Mouse (Mus musculus) left cerebral cortex, postnatal 14 days (tissue): ENCODE measurements around the gene M6pr. TPM values are rescaled to one million over a fixed set of nuclear protein-coding genes. Genes with fewer than 3 reads are reported as not detected.

Source experiments
- DNase-seq, 2 experiments: peaks; one replicate each; pipeline ENCODE4 v3.0.0; 2021 to 2022; ENCODE audit warnings: low spot score in 2 of 2, mixed read lengths in 1 of 2
- intact Hi-C: fragments of 180-260 bp; cut with DNase I; formaldehyde crosslinking; loops from one replicate; pipeline ENCODE4 v1.15.1; 2025
- total RNA-seq, 2 experiments: library from RNA; stranded (reverse); gene quantifications; 2 replicates each; pipeline ENCODE4 v1.2.3; 2021

The M6pr gene
- total RNA-seq, 2 experiments from 2014 or later, result 52.8 to 55.1 TPM

DNA sequence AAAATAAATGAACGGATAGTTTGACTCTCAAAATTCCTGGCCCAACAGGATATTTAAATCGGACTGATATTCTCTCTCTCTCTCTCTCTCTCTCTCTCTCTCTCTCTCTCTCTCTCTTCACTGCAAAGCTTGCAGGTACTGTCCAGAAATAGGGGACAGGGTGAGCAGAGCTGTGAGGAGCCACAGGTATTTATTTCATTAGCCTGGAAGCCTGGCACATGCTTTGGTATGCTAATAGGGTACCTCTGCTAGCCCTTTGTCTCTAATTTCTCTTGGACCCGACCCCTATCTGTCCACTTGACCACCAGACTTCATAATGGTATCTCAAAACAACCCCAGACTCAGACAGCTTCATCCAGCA is 11.6 kb upstream of the M6pr start:
- DNase-seq, result no peak
- intact Hi-C loops, result no loop called here

DNA sequence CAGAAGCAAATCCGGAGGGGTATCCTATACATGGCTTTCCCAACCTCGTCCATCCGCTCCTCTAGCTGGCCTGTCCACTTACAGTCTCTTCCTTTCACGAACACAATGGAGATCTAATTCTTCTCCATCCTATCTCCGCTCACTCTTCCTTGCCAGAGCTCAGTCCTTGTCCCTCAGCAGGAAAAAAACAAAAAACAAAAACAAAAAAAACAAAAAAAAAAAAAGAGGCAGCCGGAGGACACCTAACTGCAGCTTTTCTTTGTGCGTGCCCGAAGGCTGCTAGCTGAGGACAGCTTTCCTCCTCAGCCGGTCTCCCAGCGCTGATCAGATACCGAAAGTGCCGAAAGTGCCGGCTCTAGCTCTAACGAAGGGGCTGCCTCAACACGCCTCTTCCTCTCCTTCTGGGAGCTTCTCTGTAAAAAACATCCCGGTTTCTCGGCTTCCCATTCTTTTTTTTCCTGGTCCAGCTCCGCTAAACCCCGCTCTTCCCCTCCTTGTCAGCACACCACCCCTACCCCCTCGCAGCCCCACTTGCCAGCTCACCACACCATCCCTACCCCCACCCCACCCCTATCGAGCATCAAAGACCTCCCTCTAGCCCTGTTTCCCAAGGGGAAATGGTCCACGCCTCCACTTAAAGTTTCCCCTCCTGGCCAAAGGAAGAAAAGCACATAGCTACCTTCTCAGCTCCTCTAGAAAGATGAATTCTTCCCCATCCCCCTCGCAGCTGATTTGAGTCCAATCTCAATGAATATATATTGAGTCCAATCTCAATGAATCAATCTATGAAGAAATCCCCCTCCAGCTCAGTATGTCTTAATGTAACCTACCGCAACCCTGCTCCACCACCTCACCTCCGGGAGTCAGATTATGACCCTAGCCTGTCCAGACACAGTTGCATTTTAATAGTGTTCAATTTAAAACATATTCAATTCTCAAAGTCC is 11.0 kb upstream of the M6pr start:
- DNase-seq, result peak in 1 of 2 experiments; percentile 38
- intact Hi-C loops, result no loop called here

DNA sequence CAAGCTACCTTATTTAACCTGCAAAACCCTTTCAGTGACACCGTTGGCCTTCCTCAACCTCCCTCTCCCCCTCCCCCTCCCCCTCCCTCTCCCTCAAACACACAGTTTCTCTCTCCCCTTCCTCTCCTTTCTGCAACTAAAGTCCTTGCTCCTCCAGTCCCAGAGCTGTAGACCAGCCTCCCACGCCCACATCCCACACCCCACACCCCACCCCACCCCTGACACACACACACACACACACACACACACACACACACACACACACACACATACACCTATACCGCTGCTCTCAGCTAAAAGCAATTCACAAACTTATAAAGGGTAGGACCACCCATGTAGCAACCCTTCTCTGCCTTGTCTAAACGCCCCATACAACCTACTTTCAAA is 10.3 kb upstream of the M6pr start:
- no peak for DNase-seq
- intact Hi-C loops, result no loop called here

DNA sequence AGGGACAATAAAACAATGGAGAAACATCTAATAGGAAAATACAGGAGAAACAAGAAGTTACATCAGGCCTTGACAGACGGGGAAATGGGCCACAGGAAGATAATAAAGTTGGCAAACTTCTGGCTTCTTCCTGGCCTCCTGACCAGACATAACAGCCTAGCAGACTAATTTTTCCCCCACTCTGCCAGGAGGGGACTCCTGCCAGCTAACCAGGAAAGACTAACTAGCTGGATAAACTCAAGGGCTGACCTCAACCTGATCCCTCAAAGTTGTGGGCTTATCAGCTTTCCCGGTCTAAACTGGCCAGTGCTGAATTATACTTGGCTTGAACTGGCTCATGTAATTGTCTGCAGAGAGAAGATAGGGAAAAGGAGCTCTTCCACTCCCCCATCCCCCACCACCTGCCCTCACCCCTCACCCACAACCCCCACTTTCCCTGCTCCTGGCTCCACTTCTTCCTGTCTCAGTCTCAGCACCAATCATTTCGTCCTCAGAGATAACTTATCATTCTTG is 8.8 kb upstream of the M6pr start:
- intact Hi-C loops, result loop anchor here (5.0 to 10.0 kb wide), 2 partner anchors 195 to 737 kb away; no protein-coding TSS in a partner anchor
- no peak for DNase-seq

DNA sequence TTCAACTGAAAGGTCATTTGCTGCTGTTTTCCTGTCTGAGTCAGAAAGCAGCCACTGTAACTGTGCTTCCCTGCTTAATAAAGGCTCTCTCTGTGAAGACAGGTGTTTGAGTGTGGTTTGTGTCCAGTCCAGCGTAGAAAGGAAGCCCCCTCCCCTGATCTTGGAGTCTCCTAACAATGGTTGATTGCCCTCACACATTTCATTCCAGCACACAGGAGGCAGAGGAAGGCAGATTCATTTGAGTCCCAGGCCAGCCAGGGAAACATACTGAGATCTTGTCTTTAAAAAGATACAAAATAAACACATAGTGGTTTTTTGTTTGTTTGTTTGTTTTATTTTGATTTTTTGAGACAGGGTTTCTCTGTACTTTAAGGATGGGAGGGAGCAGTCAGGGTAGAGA is 6.4 kb upstream of the M6pr start:
- intact Hi-C loops, result loop anchor here (5.0 to 10.0 kb wide), 2 partner anchors 197 to 740 kb away; no protein-coding TSS in a partner anchor
- DNase-seq, result no peak

DNA sequence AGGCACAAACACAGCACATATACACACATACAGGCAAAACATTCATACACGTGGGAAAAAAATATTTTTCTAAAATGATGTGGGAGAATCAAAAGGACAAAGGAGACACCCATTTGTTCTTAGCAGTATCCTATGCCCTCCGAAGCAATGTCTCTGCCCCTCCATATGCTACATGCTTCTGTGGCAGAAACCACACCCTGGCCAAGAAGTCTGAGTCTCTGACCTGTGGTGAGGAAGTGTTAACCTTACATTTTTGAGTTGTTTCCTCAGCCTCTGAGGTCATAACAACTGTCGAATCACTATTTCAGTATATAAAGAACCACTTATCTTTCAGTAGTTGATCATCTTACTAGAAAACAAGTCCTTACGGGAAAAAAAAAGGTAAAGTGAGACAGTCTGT is 5.9 kb upstream of the M6pr start:
- intact Hi-C loops, result loop anchor here (5.0 to 10.0 kb wide), 2 partner anchors 198 to 740 kb away; no protein-coding TSS in a partner anchor
- DNase-seq, result no peak

DNA sequence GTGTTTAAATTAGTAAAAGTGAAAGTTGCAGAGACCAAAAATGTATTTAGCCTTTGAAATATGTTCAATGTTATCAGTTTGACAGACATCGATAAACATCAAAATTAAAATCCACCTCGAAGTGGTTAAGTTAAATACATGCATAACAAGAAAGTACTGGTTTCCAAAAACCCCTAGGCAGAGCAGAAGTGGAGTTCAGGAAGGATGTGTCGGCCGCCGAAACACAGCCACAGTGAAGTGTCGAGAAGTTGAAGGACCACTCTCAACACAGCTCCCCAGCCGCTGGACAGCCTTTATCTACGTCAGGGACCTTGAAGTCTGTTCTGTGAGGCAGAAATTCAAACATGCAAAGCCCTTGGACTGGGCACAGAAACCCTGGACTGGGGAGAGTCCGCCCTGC is 5.0 kb upstream of the M6pr start:
- DNase-seq, result no peak
- intact Hi-C loops, result loop anchor here (5.0 to 10.0 kb wide), 2 partner anchors 199 to 741 kb away; no protein-coding TSS in a partner anchor

DNA sequence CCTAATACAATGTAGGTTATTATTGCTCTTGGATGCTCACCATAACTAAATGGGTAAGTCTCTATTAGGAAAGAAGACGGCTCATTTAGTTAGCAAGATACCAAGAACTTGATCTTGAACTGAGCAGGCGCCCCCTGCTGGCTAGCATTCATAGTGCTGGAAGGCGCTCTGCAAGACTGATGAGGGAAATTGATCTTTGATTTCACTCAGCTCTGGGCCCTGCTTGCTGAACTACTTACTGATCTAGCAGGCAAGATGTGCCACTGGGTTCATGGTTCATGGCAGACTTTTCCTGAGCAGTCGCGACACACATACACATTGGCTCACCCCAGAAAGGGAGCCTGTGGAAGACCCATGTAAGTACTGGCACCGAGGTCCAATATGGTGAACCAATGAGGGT is 4.2 kb upstream of the M6pr start:
- intact Hi-C loops, result loop anchor here (2.0 to 10.0 kb wide), 3 partner anchors 46 to 742 kb away; no protein-coding TSS in a partner anchor
- peak; percentile 71 to 90 for DNase-seq

DNA sequence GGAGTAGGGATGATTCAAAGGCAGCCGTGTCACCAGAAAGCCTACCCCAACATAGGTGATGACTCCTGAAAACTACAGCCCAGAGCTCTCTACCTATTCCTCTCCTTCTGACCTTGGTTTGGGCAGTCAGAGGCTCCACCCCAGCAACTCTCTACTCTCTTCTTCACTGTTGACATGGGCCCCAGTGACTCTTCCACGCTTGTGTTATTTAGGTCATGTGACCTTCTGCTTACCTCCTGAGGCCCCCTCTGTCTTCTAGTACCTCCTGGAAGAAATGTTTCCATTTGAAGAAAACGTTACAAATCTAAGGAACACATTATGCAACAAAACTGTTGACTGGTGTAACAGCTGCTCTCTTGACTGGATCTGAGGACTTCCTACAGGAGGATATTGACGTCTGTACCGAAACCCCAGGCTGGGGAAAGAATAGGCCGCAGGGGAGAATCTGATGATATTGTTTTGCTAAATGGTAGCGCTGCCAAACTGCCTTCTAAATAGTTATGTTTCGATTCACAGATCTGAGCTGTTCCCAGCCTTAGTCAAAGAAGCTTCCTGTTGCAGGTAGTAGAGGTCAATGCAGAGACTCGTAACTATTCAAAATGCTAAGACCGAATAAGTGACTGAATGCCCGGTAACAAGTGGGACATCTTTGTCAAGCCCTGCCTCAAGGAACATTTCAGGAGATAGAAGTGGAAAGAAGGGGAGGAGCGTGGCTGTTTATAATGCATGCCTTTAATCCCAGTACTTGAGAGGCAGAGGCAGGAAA is 3.5 kb upstream of the M6pr start:
- no peak for DNase-seq
- intact Hi-C loops, result loop anchor here (2.0 to 10.0 kb wide), 3 partner anchors 46 to 743 kb away; no protein-coding TSS in a partner anchor

DNA sequence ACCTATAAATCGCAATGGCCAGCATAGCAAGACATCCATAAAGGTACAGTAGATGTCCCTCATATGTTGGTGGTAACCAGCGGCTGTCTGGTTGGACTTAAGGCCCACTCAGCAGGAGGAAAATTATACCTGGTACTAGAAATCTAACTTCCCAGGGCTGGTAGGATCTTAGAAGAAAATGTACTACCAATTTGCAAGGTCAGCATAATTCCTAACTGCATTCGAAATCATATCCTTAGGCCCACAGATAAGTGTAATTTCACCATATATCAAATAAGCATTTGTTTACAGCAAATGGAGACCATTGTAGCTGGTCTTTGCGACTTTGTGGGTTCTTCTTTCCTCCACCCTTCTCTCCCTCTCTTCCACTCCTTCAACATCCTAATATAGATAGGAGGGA is 1.8 kb upstream of the M6pr start:
- DNase-seq, result no peak
- intact Hi-C loops, result loop anchor here (10.0 kb wide), 1 partner anchor 202 kb away; no protein-coding TSS in a partner anchor

DNA sequence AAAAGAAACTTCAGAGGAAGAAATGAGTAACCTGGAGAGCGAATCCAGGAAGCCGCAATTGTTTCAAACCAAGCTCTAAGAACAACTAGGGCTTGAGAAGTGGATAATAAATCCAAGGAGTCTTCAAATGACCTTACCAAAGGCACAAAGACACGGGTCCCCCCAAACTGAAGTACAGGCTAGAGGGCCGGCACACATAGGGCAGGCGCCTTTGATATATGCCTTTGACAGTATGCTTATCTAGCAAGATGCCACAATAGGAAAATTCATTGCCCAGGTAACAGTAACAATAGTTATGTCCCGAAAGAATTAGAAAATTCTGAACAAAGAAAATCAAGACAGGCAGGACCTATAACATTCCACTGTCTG is 400 bp upstream of the M6pr start:
- no peak for DNase-seq
- intact Hi-C loops, result loop anchor here (10.0 kb wide), 1 partner anchor 203 kb away; no protein-coding TSS in a partner anchor

DNA sequence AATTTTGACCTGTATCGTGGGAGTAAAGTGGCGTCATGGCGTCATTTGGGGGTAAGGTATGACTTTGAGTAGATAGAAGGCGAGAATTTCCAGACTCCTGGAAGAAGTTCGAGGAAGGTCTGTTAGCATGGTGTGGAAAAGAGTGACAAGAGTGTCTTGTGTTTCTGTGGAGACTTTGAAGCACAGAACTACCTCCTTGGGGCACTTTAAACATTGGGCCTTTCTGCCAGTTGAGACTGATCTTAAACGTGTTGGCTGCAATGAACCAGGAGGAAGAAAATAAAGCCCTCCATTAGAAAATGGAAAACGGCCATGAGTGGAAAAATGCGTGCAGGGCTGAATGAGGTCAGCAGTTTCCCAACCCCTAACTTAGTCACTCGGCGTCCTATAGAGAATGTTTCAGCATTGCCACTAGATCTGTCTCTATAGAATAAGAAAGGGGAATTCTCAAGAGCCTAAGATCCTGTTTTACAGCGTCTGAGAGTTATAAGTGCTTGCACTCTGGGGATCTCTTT is 983 bp downstream of the M6pr start:
- no peak for DNase-seq
- intact Hi-C loops, result loop anchor here (10.0 kb wide), 1 partner anchor 205 kb away; no protein-coding TSS in a partner anchor

DNA sequence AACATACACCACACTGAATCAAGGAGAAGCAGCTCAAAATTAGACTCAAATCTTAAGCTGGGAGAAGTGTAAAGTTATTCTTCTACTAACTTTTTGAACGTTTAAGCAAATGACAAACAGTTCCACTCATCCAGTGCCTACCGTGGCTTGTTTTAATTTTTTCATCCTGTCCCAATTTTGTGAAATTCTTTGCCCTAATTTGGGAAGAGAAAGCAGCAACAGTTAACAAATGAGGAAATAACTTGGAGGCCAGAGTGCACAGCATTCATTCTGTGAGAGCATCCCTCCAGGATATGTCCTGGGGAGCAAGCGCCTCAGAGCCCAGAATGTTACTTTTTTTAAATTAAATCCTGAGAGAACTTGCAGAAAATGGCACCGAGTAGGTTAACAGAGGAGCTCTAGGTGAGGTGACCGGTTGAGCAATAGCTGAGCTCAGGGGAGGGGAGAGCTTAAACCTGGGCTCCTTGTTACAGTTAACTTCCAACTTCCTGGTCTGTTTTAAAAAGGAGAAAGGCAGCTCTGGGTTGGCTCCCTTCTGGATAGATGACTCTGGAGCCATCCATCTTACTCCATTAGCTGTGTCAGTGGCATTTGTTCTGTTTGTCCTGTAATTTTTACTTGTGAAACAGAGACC is 1.8 kb downstream of the M6pr start:
- no peak for DNase-seq
- intact Hi-C loops, result no loop called here

DNA sequence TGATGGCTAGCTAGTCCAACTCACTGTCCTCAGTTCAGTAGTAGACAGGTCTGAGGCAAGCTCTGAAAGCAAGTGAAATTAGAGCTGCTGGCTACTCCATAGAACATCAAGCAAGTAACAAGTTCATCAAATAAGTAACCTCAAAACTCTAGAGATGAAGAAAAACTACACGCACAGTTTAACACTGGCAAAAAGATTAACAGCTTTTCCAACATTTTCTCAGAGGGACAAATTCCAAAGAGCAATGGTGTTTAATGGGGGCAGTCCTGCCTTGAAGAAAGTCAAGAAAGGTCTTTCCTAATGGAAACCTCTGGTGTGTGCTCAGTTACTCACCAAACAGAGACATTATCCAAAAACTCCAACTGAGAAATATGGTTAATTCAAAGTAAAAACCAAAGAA is 10.2 kb downstream of the M6pr start:
- no peak for DNase-seq
- intact Hi-C loops, result no loop called here

DNA sequence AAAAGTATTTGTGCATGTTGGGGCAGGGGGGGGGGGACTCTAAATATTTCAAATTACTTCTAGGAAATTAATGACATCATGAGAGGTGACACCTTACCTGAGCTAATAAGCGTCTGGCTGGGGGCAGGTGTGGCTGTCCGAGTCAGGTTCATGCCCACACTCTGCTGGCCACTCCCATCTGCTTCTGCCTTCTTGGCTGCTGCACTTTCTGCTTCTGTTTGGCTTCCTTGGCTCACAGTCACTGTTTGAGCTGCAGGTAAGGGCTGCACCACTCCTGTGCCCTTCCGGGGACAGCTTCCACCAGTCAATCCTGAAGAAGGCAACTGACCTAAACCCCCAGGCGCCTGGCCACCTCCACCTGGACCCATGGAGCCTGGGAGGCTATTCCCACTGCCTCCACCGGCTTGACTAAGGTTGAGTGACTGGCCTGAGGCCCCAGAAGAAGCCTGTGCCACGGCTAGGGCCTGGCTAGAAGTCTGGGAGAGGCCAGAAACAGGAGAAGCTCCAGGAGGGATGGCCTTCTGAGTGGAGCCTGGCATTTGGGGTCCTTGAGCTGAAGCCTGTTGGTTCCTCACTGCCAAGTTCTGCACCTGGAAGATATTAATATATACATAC is 16.9 kb downstream of the M6pr start:
- intact Hi-C loops, result no loop called here
- DNase-seq, result no peak

DNA sequence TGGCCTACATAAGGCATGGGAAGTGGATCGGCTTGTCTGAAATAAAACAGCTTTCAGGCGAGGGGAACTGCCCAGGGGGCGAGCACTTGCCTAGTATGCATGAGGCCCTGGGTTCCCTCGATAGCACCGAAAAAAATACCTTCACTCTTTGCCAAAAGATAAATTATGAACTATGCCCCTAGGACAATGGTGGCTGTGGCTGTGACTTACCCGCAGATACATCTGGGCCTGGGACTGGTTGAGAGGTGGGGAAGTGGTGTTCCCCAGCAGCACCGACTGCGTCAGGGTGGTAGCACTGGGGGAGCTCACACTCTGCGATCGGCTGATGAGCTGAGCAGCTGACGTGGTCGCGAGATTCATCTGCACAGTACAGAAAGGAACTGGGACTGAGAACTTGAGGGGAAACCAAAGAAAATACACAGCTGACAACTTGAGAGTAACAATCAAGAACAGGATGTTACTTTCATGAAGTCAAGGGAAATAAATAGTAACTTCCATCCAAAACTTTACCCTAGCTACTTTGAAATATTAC is 24.6 kb downstream of the M6pr start:
- intact Hi-C loops, result no loop called here
- no peak for DNase-seq

DNA sequence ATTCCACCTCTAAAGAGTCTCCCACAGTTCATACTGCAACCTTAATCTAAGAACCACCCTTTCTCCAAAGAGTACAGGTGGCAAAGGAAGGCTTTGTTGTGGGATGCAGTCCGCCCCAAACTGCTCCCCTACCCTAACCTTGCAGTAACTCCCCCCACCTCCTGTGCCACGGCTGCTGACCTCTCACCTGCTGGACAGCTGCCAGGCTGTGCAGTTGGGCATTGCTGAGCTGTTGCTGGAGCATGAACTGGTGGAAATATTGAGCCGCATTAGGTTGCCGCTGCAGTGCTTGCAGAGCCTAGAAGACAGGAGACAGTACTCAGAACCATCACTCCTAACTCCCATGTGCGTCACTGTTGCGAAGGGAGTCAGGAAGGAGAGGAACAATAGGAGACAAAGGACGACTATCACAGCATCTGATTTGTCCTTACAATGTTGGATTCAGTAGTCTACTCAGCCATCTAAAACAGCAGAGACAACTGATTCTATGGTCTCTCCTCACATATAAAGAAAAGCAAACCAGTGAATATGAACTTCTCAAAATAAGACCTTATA is 26.3 kb downstream of the M6pr start:
- intact Hi-C loops, result no loop called here
- DNase-seq, result no peak

DNA sequence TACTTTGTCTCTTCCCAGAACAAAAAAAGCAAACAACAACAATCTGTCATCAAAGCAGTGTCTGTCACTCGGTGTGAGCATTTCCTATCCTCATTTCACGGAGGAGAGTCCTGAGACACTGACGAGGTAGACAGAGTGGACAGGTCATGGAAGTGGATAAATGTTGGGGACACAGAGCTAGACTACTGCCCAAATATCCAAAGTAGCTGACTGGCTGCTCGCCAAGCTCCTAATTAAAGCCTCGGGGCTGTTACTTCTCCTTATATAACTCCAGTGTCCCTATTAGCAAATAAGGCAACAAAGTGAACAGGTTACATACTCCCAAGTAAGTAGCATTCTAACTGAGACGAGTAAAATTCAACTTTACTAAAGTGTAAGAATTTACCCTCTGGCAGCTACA is 29.0 kb downstream of the M6pr start:
- no peak for DNase-seq
- intact Hi-C loops, result no loop called here
